Mouse (Mus musculus) stomach, postnatal 0 days (tissue): Measurements from ENCODE around the gene Pold3.

ENCODE experiments used
- CTCF ChIP-seq: IDR thresholded peaks from 2 replicates; pipeline ENCODE4 v1.5.1; 2016; ENCODE audit warnings: antibody characterized with exemption, low read depth, mild to moderate bottlenecking, moderate library complexity
- EP300 ChIP-seq: optimal IDR thresholded peaks from 2 replicates; pipeline ENCODE3; 2016; ENCODE audit warnings: antibody characterized with exemption

GRCm38 (mm10) chr7:100077071-100077470, 44.3 kb downstream of the Pold3 start:
- TF ChIP-seq EP300 = no peak
- no peak for TF ChIP-seq CTCF
